Mouse (Mus musculus): ENCODE measurements around the gene Mettl1. TPM values are rescaled to one million over a fixed set of nuclear protein-coding genes. Genes with fewer than 3 reads are reported as not detected.
A peak's percentile ranks its signal among the peaks of the same experiment; 100 is the strongest.

Gene Mettl1
- total RNA-seq (2015) (4.2 and 5.4 TPM in 2 replicates), total RNA-seq (2017) (3.5 and 8.9 TPM in 2 replicates)

- peak; percentile 53 for ATAC-seq (ENCODE audit: poor library complexity, severe bottlenecking)
These were observed at the start of gene Mettl1, which contains the start of gene Eef1akmt3 for GRCm38 (mm10) chr10:127041274-127041766. Mettl1 (plus strand) TSS chr10:127041414. Eef1akmt3 (minus strand) TSS chr10:127041513.

GRCm38 (mm10) chr10:126991676-126992075 lies 49.5 kb upstream of the Mettl1 start:
- ATAC-seq (ENCODE audit: poor library complexity, severe bottlenecking): no peak

GRCm38 (mm10) chr10:126993621-126994020 lies 47.6 kb upstream of the Mettl1 start:
- no peak for ATAC-seq (ENCODE audit: poor library complexity, severe bottlenecking)

- ATAC-seq (ENCODE audit: poor library complexity, severe bottlenecking): no peak
These were observed 43.7 kb upstream of the Mettl1 start for GRCm38 (mm10) chr10:126997340-126998113.

GRCm38 (mm10) chr10:127000529-127000928 lies 40.7 kb upstream of the Mettl1 start, which contains the start of gene Avil:
Avil (plus strand) TSS chr10:127000709.
- no peak for ATAC-seq (ENCODE audit: poor library complexity, severe bottlenecking)

GRCm38 (mm10) chr10:127001297-127001696 lies 39.9 kb upstream of the Mettl1 start:
- no peak for ATAC-seq (ENCODE audit: poor library complexity, severe bottlenecking)

GRCm38 (mm10) chr10:127002056-127002455 lies 39.2 kb upstream of the Mettl1 start:
- no peak for ATAC-seq (ENCODE audit: poor library complexity, severe bottlenecking)

GRCm38 (mm10) chr10:127002765-127003164 lies 38.4 kb upstream of the Mettl1 start:
- peak; percentile 55 for ATAC-seq (ENCODE audit: poor library complexity, severe bottlenecking)

GRCm38 (mm10) chr10:127003334-127003733 lies 37.9 kb upstream of the Mettl1 start:
- ATAC-seq (ENCODE audit: poor library complexity, severe bottlenecking): no peak

GRCm38 (mm10) chr10:127003806-127004205 lies 37.4 kb upstream of the Mettl1 start:
- ATAC-seq (ENCODE audit: poor library complexity, severe bottlenecking): no peak

GRCm38 (mm10) chr10:127016488-127016887 lies 24.7 kb upstream of the Mettl1 start:
- ATAC-seq (ENCODE audit: poor library complexity, severe bottlenecking): peak; percentile 63

GRCm38 (mm10) chr10:127017071-127017470 lies 24.1 kb upstream of the Mettl1 start:
- ATAC-seq (ENCODE audit: poor library complexity, severe bottlenecking): no peak

GRCm38 (mm10) chr10:127018422-127018821 lies 22.8 kb upstream of the Mettl1 start:
- ATAC-seq (ENCODE audit: poor library complexity, severe bottlenecking): no peak

GRCm38 (mm10) chr10:127030336-127031296 lies 10.6 kb upstream of the Mettl1 start, which contains the start of gene Tsfm:
Tsfm (minus strand) TSS chr10:127030840.
- peak; percentile 100 for ATAC-seq (ENCODE audit: poor library complexity, severe bottlenecking)

- ATAC-seq (ENCODE audit: poor library complexity, severe bottlenecking): no peak
These were observed 7.9 kb upstream of the Mettl1 start for GRCm38 (mm10) chr10:127033301-127033741.

- ATAC-seq (ENCODE audit: poor library complexity, severe bottlenecking): no peak
These were observed 4.9 kb upstream of the Mettl1 start for GRCm38 (mm10) chr10:127036273-127036672.

GRCm38 (mm10) chr10:127037641-127038040 lies 3.6 kb upstream of the Mettl1 start:
- no peak for ATAC-seq (ENCODE audit: poor library complexity, severe bottlenecking)

GRCm38 (mm10) chr10:127040569-127041214 lies 522 bp upstream of the Mettl1 start:
- ATAC-seq (ENCODE audit: poor library complexity, severe bottlenecking): peak; percentile 21

GRCm38 (mm10) chr10:127041774-127042338 lies 642 bp downstream of the Mettl1 start:
- peak; percentile 90 for ATAC-seq (ENCODE audit: poor library complexity, severe bottlenecking)

GRCm38 (mm10) chr10:127042468-127043115 lies 1.4 kb downstream of the Mettl1 start:
- ATAC-seq (ENCODE audit: poor library complexity, severe bottlenecking): no peak
